Mouse (Mus musculus) hindbrain, embryonic 14.5 days (tissue): ENCODE results near the gene Amd2. TPM values are rescaled to one million over a fixed set of nuclear protein-coding genes. Genes with fewer than 3 reads are reported as not detected.

ENCODE experiments used
- ATAC-seq: fragments of 200-750 bp; cut with Nextera tagmentation; 2 replicates; pipeline ENCODE4 v1.8.0; 2017; ENCODE audit warnings: moderate number of reproducible peaks, mild to moderate bottlenecking, moderate TSS enrichment, moderate library complexity; ENCODE audit not compliant: low FRiP score
- DNase-seq: peaks from one replicate; pipeline ENCODE4 v3.0.0-alpha.2; 2015; ENCODE audit warnings: low spot score
- H3K27ac ChIP-seq: fragments of 300-500 bp; sonication (generic); 2 replicates; pipeline ENCODE4 v1.5.1; 2014; ENCODE audit warnings: mild to moderate bottlenecking, moderate library complexity
- H3K27me3 ChIP-seq: fragments of 300-500 bp; sonication (generic); 2 replicates; pipeline ENCODE4 v1.6.1; 2014; ENCODE audit warnings: mild to moderate bottlenecking, low read length, mixed read lengths; ENCODE audit not compliant: control insufficient read depth, insufficient read depth
- H3K36me3 ChIP-seq: fragments of 300-500 bp; sonication (generic); replicated peaks from 2 replicates; pipeline ENCODE4 v1.6.1; 2014; ENCODE audit not compliant: control insufficient read depth, insufficient read depth
- H3K4me1 ChIP-seq: fragments of 300-500 bp; sonication (generic); replicated peaks from 2 replicates; pipeline ENCODE4 v1.6.1; 2014; ENCODE audit warnings: antibody characterized with exemption, low read length, mixed read lengths; ENCODE audit not compliant: control insufficient read depth, insufficient read depth
- H3K4me2 ChIP-seq: fragments of 300-500 bp; sonication (generic); replicated peaks from 2 replicates; pipeline ENCODE4 v1.6.1; 2014; ENCODE audit warnings: mild to moderate bottlenecking, moderate library complexity
- H3K4me3 ChIP-seq: fragments of 300-500 bp; sonication (generic); replicated peaks from 2 replicates; pipeline ENCODE4 v1.5.1; 2014; ENCODE audit warnings: mild to moderate bottlenecking, low read length
- H3K9ac ChIP-seq: fragments of 300-500 bp; sonication (generic); 2 replicates; pipeline ENCODE4 v1.6.1; 2014
- H3K9me3 ChIP-seq: fragments of 300-500 bp; sonication (generic); 2 replicates; pipeline ENCODE4 v1.6.1; 2016; ENCODE audit warnings: low read length; ENCODE audit not compliant: control insufficient read depth
- WGBS: fragments of 180-500 bp; shearing (Covaris S2); extraction: QIAGEN DNeasy Blood & Tissue Kit; methylation state at CpG from one replicate; pipeline ENCODE4 v1.1.7; 2014; 5-methylcytosine and 5-hydroxymethylcytosine counted together
- polyA plus RNA-seq: library from polyadenylated mRNA; unstranded; fragments of >200 nt; fragmentation: Nextera tagmentation; extraction: Ambion mirVana; gene quantifications from 2 replicates; pipeline ENCODE4 v1.2.1, GENCODE M21; 2014

The Amd2 gene
- polyA plus RNA-seq = 2.7 and 2.8 TPM in 2 replicates

GRCm38 (mm10) chr10:35711792-35712191 is at the start of gene Amd2:
Gene Amd2, minus strand, starts transcription at chr10:35711892.
- no peak within 1 kb of the TSS for H3K4me3 ChIP-seq
- ATAC-seq = no peak
- no peak for DNase-seq
- no peak within 1 kb of the TSS for H3K27ac ChIP-seq
- H3K9ac ChIP-seq = no peak within 1 kb of the TSS
- no peaks in the 10 kb centered on the region for H3K4me1 ChIP-seq
- 95% methylated on average over 8 of the region's 8 CpGs for WGBS
- H3K27me3 ChIP-seq = no peaks in the 10 kb centered on the region
- no peaks in the 10 kb centered on the region for H3K9me3 ChIP-seq
- H3K36me3 ChIP-seq = no peaks in the 10 kb centered on the region
- no peak within 1 kb of the TSS for H3K4me2 ChIP-seq

GRCm38 (mm10) chr10:35761280-35761679 is 49.6 kb upstream of the Amd2 start:
- no peaks in the 10 kb centered on the region for H3K27me3 ChIP-seq
- H3K9ac ChIP-seq = no peak overlapping the region
- no peaks in the 10 kb centered on the region for H3K36me3 ChIP-seq
- H3K9me3 ChIP-seq = no peaks in the 10 kb centered on the region
- H3K4me2 ChIP-seq = no peak overlapping the region
- ATAC-seq (no peak), DNase-seq (no peak)
- H3K27ac ChIP-seq = no peak overlapping the region
- WGBS = 81% methylated on average over 3 of the region's 3 CpGs
- H3K4me3 ChIP-seq = no peak overlapping the region
- no peaks in the 10 kb centered on the region for H3K4me1 ChIP-seq

- Histone ChIP-seq H3K4me3 (no peak overlapping the region), H3K4me1 (no peaks in the 10 kb centered on the region), H3K27ac (no peak overlapping the region), H3K9me3 (no peaks in the 10 kb centered on the region), H3K27me3 (no peaks in the 10 kb centered on the region), H3K9ac (no peak overlapping the region), H3K36me3 (no peaks in the 10 kb centered on the region), H3K4me2 (no peak overlapping the region)
- WGBS = 94% methylated on average over 2 of the region's 2 CpGs
- DNase-seq (no peak), ATAC-seq (no peak)
Observed at GRCm38 (mm10) chr10:35737639-35738038, 25.9 kb upstream of the Amd2 start.

GRCm38 (mm10) chr10:35714266-35714665 is 2.6 kb upstream of the Amd2 start:
- ATAC-seq (no peak), DNase-seq (no peak)
- H3K4me3 ChIP-seq = no peak overlapping the region
- H3K27me3 ChIP-seq = no peaks in the 10 kb centered on the region
- H3K9ac ChIP-seq = no peak overlapping the region
- no peak overlapping the region for H3K27ac ChIP-seq
- H3K4me1 ChIP-seq = no peaks in the 10 kb centered on the region
- H3K36me3 ChIP-seq = no peaks in the 10 kb centered on the region
- H3K4me2 ChIP-seq = no peak overlapping the region
- H3K9me3 ChIP-seq = no peaks in the 10 kb centered on the region
